ENCODE assay signal across 19 mouse cellular contexts in the genomic region with DNA sequence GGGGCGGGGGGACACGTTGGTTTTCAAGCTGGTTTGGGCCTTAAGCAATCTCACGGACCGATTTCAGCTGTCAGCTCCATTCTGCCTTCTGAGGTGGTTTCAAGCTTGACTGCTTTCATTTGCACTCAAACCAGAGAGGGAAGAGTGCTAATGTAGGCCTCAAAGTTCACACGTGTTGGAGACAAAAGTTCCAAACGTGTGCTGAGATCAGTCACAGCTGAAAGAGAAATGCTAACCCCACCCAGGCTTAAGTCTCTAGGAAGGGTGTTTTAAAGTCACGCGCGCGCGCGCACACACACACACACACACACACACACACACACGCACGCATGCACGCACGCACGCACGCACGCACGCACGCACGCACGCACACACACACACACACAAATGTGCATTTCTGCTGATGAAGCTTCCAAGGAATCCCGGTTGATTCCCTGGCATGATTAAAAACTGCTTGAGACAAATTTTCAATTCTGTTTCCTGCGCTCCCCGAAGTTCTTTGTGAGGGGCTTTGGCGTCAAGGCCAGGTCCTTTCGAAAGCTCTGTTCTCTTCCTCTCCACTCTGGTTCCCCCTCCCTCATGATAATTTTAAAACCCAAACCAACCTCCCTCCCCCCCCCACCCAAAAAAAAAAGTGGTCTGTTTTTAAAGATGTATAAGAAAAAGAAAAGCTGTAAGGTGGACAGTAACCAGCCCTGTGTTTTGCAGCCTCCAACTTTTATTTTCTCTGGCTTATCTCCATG. TPM values are rescaled to one million over a fixed set of nuclear protein-coding genes. Genes with fewer than 3 reads are reported as not detected.
DNase-seq lines count a peak whose midpoint lies in the region; ATAC-seq and TF ChIP-seq lines count a peak whose summit lies in the region.
"Had no signal": no experiment of that assay in that cellular context is flagged by ENCODE, and none has a peak within 500 bp of the region (broad histone marks: within the 10 kb centered on the region; RNA-seq: fewer than 3 reads in every experiment).

No protein-coding gene starts in this region.

- TF ChIP-seq CTCF in intestine, postnatal 0 days (IDR thresholded peaks at IDR 0.05; ENCODE audit: low read depth): no peak

- peaks cover 22% of the 10 kb centered on the region for H3K4me1 ChIP-seq in forebrain, embryonic 12.5 days
- peaks cover 6% of the 10 kb centered on the region; the same call in 1 of the 2 replicates for H3K4me1 ChIP-seq in forebrain, embryonic 16.5 days (replicated peaks; ENCODE audit: control insufficient read depth, insufficient read depth, low read length)
- H3K4me1 ChIP-seq in intestine, postnatal 0 days (replicated peaks; ENCODE audit: control insufficient read depth, insufficient read depth, low read length): no peaks in the 10 kb centered on the region
- H3K4me1 ChIP-seq in limb, embryonic 10.5 days: 0 out of 2 replicates have a peak, but pooled peaks cover 3% of the 10 kb centered on the region

- peak; percentile 52 for DNase-seq in lung, postnatal 10 days
- DNase-seq in lung, postnatal 25 days (ENCODE audit: low spot score): no peak
- peak; percentile 64 for DNase-seq in B cell, adult 2 months
- no peak for DNase-seq in limb, embryonic 10.5 days (ENCODE audit: low spot score)
- DNase-seq: cerebellum, adult 9-10 months; kidney, adult 9 months had no signal

- ATAC-seq in forebrain, embryonic 12.5 days (ENCODE audit: low FRiP score): 0 out of 2 replicates have a peak, but pooled peaks have one; percentile 2
- ATAC-seq in forebrain, embryonic 16.5 days: no peak
- no peak for ATAC-seq in intestine, postnatal 0 days
- ATAC-seq: forebrain, embryonic 13.5 days had no signal

- no peaks in the 10 kb centered on the region for H3K36me3 ChIP-seq in forebrain, embryonic 12.5 days (replicated peaks)
- H3K36me3 ChIP-seq in forebrain, embryonic 16.5 days (ENCODE audit: control insufficient read depth, insufficient read depth): no peaks in the 10 kb centered on the region
- H3K36me3 ChIP-seq in macrophage (ENCODE audit: inconsistent target): no peaks in the 10 kb centered on the region
- no peaks in the 10 kb centered on the region for H3K36me3 ChIP-seq in intestine, postnatal 0 days (ENCODE audit: control insufficient read depth, insufficient read depth)
- no peaks in the 10 kb centered on the region for H3K36me3 ChIP-seq in limb, embryonic 10.5 days

- H3K9me3 ChIP-seq in forebrain, embryonic 12.5 days: no peaks in the 10 kb centered on the region
- no peaks in the 10 kb centered on the region for H3K9me3 ChIP-seq in forebrain, embryonic 16.5 days (ENCODE audit: control insufficient read depth, low read length)
- H3K9me3 ChIP-seq in intestine, postnatal 0 days (ENCODE audit: control insufficient read depth): no peaks in the 10 kb centered on the region
- no peaks in the 10 kb centered on the region for H3K9me3 ChIP-seq in limb, embryonic 10.5 days (replicated peaks)
- H3K9me3 ChIP-seq: forebrain, embryonic 13.5 days had no signal

- no peak overlapping the region for H3K27ac ChIP-seq in forebrain, embryonic 12.5 days
- H3K27ac ChIP-seq in forebrain, embryonic 16.5 days (ENCODE audit: low read length): no peak overlapping the region
- H3K27ac ChIP-seq in macrophage: 0 out of 2 replicates have a peak overlapping the region, but pooled peaks have one; percentile 85
- no peak overlapping the region for H3K27ac ChIP-seq in intestine, postnatal 0 days (ENCODE audit: low read depth, low read length)
- H3K27ac ChIP-seq in limb, embryonic 10.5 days: no peak overlapping the region
- H3K27ac ChIP-seq: forebrain, embryonic 13.5 days had no signal

- H3K4me2 ChIP-seq in forebrain, embryonic 12.5 days: no peak overlapping the region
- no peak overlapping the region for H3K4me2 ChIP-seq in forebrain, embryonic 16.5 days (ENCODE audit: low read length)
- no peak overlapping the region for H3K4me2 ChIP-seq in intestine, postnatal 0 days (replicated peaks; ENCODE audit: low read depth)
- H3K4me2 ChIP-seq: forebrain, embryonic 13.5 days had no signal

- H3K79me2 ChIP-seq in macrophage (ENCODE audit: inconsistent target): no peaks in the 10 kb centered on the region

- no peak overlapping the region for H3K4me3 ChIP-seq in forebrain, embryonic 12.5 days (replicated peaks)
- no peak overlapping the region for H3K4me3 ChIP-seq in forebrain, embryonic 16.5 days (replicated peaks; ENCODE audit: low read length)
- no peak overlapping the region for H3K4me3 ChIP-seq in macrophage (ENCODE audit: inconsistent target)
- H3K4me3 ChIP-seq in intestine, postnatal 0 days (ENCODE audit: low read depth, low read length): no peak overlapping the region
- H3K4me3 ChIP-seq in limb, embryonic 10.5 days: no peak overlapping the region
- H3K4me3 ChIP-seq: forebrain, embryonic 13.5 days had no signal

- H3K9ac ChIP-seq in forebrain, embryonic 12.5 days: no peak overlapping the region
- no peak overlapping the region for H3K9ac ChIP-seq in forebrain, embryonic 16.5 days (replicated peaks; ENCODE audit: low read depth, low read length)
- no peak overlapping the region for H3K9ac ChIP-seq in intestine, postnatal 0 days (ENCODE audit: low read depth, low read length)
- H3K9ac ChIP-seq: forebrain, embryonic 13.5 days had no signal

- WGBS in forebrain, embryonic 12.5 days: 67% methylated on average over 28 of the region's 28 CpGs
- 64% methylated on average over 28 of the region's 28 CpGs for WGBS in forebrain, embryonic 16.5 days
- 82% methylated on average over 21 of the region's 28 CpGs for WGBS in macrophage (ENCODE audit: missing documents)
- 78% methylated on average over 28 of the region's 28 CpGs for WGBS in intestine, postnatal 0 days
- WGBS in limb, embryonic 10.5 days: 79% methylated on average over 28 of the region's 28 CpGs

- peaks cover 65% of the 10 kb centered on the region for H3K27me3 ChIP-seq in forebrain, embryonic 12.5 days
- H3K27me3 ChIP-seq in forebrain, embryonic 16.5 days (replicated peaks; ENCODE audit: control insufficient read depth, insufficient read depth, low read length): peaks cover 14% of the 10 kb centered on the region
- H3K27me3 ChIP-seq in intestine, postnatal 0 days (replicated peaks; ENCODE audit: control insufficient read depth, insufficient read depth, low read length): peaks cover 5% of the 10 kb centered on the region
- H3K27me3 ChIP-seq in limb, embryonic 10.5 days (ENCODE audit: low read depth, poor library complexity, severe bottlenecking): peaks cover 36% of the 10 kb centered on the region

RNA-seq across cellular contexts. Expression of gene Ifnar2, which starts 23.8 kb away (rescaled TPM):
- 29.2 and 29.9 TPM in 2 replicates for polyA plus RNA-seq in forebrain, embryonic 12.5 days (2016; fragmentation: Nextera tagmentation; extraction: Ambion mirVana)
- polyA plus RNA-seq in forebrain, embryonic 16.5 days (2015; fragmentation: Nextera tagmentation; extraction: Ambion mirVana): 44.2 and 50.3 TPM in 2 replicates
- total RNA-seq in macrophage (2018; cell fraction: chromatin; rRNA removed): 100 to 1,000 TPM; 154 to 353 (median 191) TPM
- 100 to 1,000 TPM; 175 to 241 (median 207) TPM for total RNA-seq in macrophage (2018; cell fraction: cytosol; rRNA removed)
- 100 to 1,000 TPM; 188 to 308 (median 236) TPM for total RNA-seq in macrophage (2018; cell fraction: nucleus; rRNA removed)
- polyA plus RNA-seq in macrophage (2018): 183 to 327 TPM (median 193 TPM) in 3 replicates
- polyA plus RNA-seq in intestine, postnatal 0 days (2015; fragmentation: Nextera tagmentation; extraction: Ambion mirVana): 68.4 and 75.5 TPM in 2 replicates
- polyA plus RNA-seq in limb, embryonic 10.5 days (2016; fragmentation: Nextera tagmentation; extraction: Ambion mirVana): 33.0 and 35.3 TPM in 2 replicates

RNA-seq across cellular contexts. Expression of gene Gm21970, which starts 42.8 kb away (rescaled TPM):
- not detected in 2 replicates for polyA plus RNA-seq in forebrain, embryonic 12.5 days (2016; fragmentation: Nextera tagmentation; extraction: Ambion mirVana)
- polyA plus RNA-seq in forebrain, embryonic 16.5 days (2015; fragmentation: Nextera tagmentation; extraction: Ambion mirVana): not detected in 2 replicates
- total RNA-seq in macrophage (2018; cell fraction: chromatin; rRNA removed): not detected
- total RNA-seq in macrophage (2018; cell fraction: cytosol; rRNA removed): under 1 TPM in 8 of 26 experiments, not detected in 18; 0.23 to 0.80 (median 0.37) TPM
- 1 to 10 TPM in 1 of 26 experiments, not detected in 25; 1.6 TPM for total RNA-seq in macrophage (2018; cell fraction: nucleus; rRNA removed)
- not detected in 3 replicates for polyA plus RNA-seq in macrophage (2018)
- not detected in 2 replicates for polyA plus RNA-seq in intestine, postnatal 0 days (2015; fragmentation: Nextera tagmentation; extraction: Ambion mirVana)
- polyA plus RNA-seq in limb, embryonic 10.5 days (2016; fragmentation: Nextera tagmentation; extraction: Ambion mirVana): not detected in 2 replicates
- total RNA-seq: gastrocnemius, postnatal 4 days; heart, postnatal 10 days; layer of hippocampus, postnatal 14 days; monocyte, adult 5-6 weeks had no signal
- polyA plus RNA-seq: embryonic facial prominence, embryonic 11.5 days; forebrain, embryonic 13.5 days; limb, embryonic 14.5 days; lung, embryonic 16.5 days; stomach, embryonic 14.5 days had no signal

RNA-seq across cellular contexts. Expression of gene Il10rb, which starts 57.2 kb away (rescaled TPM):
- polyA plus RNA-seq in forebrain, embryonic 12.5 days (2016; fragmentation: Nextera tagmentation; extraction: Ambion mirVana): 5.8 and 6.3 TPM in 2 replicates
- 8.9 and 10.7 TPM in 2 replicates for polyA plus RNA-seq in forebrain, embryonic 16.5 days (2015; fragmentation: Nextera tagmentation; extraction: Ambion mirVana)
- total RNA-seq in macrophage (2018; cell fraction: chromatin; rRNA removed): 100 to 1,000 TPM; 195 to 513 (median 266) TPM
- 100 to 1,000 TPM; 302 to 435 (median 372) TPM for total RNA-seq in macrophage (2018; cell fraction: cytosol; rRNA removed)
- total RNA-seq in macrophage (2018; cell fraction: nucleus; rRNA removed): 100 to 1,000 TPM; 321 to 683 (median 404) TPM
- 357 to 533 TPM (median 380 TPM) in 3 replicates for polyA plus RNA-seq in macrophage (2018)
- polyA plus RNA-seq in intestine, postnatal 0 days (2015; fragmentation: Nextera tagmentation; extraction: Ambion mirVana): 123 and 124 TPM in 2 replicates
- 7.0 TPM in 2 replicates for polyA plus RNA-seq in limb, embryonic 10.5 days (2016; fragmentation: Nextera tagmentation; extraction: Ambion mirVana)

Comparison
In these comparisons a context has a peak if more than half of its experiments do, and no peak if none do; other contexts are left out.
1. DNase-seq: peak in lung, postnatal 10 days (single experiment) and B cell, adult 2 months (2 of 2); none in lung, postnatal 25 days (single experiment) and limb, embryonic 10.5 days (single experiment).
2. RNA of gene Il10rb, which starts 57.2 kb away (polyA plus RNA-seq): 357 to 533 TPM in macrophage and 123 to 124 TPM in intestine, postnatal 0 days; 8.9 to 10.7 TPM in forebrain, embryonic 16.5 days, 7.0 TPM in limb, embryonic 10.5 days and 5.8 to 6.3 TPM in forebrain, embryonic 12.5 days; every median in the first group is over 10 times any median in the second.